Mouse (Mus musculus) spleen, adult 2 months (tissue): ENCODE measurements around the gene B4galt4.

Source experiments
- CTCF ChIP-seq: fragments of 200-500 bp; IDR thresholded peaks from 2 replicates; pipeline ENCODE4 v1.5.1; 2011; ENCODE audit warnings: mild to moderate bottlenecking, inconsistent platforms; ENCODE audit not compliant: insufficient read depth, insufficient read length, insufficient replicate concordance; ENCODE audit errors: extremely low read depth
- POLR2A ChIP-seq: fragments of 200-500 bp; IDR thresholded peaks from 2 replicates; pipeline ENCODE4 v1.6.1; 2011; ENCODE audit warnings: low read depth, low read length, inconsistent platforms

DNA sequence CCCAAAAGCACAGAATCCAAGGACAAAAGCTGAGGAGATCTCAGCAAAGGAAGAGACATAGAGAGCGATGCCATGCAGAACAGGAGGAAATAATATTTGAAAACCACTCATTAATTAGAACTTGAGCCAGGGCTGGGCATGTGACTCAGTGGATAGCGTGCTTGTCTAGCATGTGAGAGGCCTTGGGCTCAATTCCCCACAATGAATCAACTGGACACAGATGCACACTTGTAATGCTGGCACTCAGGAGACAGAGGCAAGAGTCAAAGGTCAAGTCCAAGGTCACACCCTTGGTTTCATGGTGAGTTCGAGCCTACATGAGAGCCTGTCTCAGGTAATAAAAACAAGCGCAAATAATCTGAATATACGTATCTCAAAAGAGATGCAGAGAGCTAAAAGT is 44.5 kb upstream of the B4galt4 start:
- TF ChIP-seq CTCF, result no peak
- TF ChIP-seq POLR2A, result no peak
